Mouse (Mus musculus) cerebellum, postnatal 25 days (tissue): ENCODE results near the gene Krt17.
"Not testable (repeated sequence)": the region's sequence is repeated elsewhere in the genome, so short reads cannot be mapped to it uniquely, and the experiment has no call there.

Experiments used
- DNase-seq, 2 experiments: peaks; one replicate each; pipeline ENCODE4 v3.0.0; 2021; ENCODE audit warnings: mixed read lengths in 2 of 2

The Krt17 gene

GRCm38 (mm10) chr11:100262058-100262980, 1.5 kb upstream of the Krt17 start:
- DNase-seq: no peak

- no peak for DNase-seq
Observed at GRCm38 (mm10) chr11:100261235-100261605, 391 bp upstream of the Krt17 start.

GRCm38 (mm10) chr11:100259079-100259478, 1.8 kb downstream of the Krt17 start:
- DNase-seq: no peak

- no peak for DNase-seq
Observed at GRCm38 (mm10) chr11:100257967-100258366, 2.9 kb downstream of the Krt17 start.

GRCm38 (mm10) chr11:100255514-100255913, 5.3 kb downstream of the Krt17 start:
- DNase-seq: no peak

GRCm38 (mm10) chr11:100254360-100255090, 6.3 kb downstream of the Krt17 start:
- DNase-seq: no peak

- DNase-seq: no peak
Observed at GRCm38 (mm10) chr11:100248852-100249465, 11.9 kb downstream of the Krt17 start, which contains the start of gene Krt16. Krt16 (minus strand) TSS chr11:100248902.

- DNase-seq: not testable (repeated sequence)
Observed at GRCm38 (mm10) chr11:100246471-100246870, 14.4 kb downstream of the Krt17 start.

- DNase-seq: not testable (repeated sequence)
Observed at GRCm38 (mm10) chr11:100240272-100240671, 20.6 kb downstream of the Krt17 start.

GRCm38 (mm10) chr11:100221741-100222140, 39.1 kb downstream of the Krt17 start:
- DNase-seq: no peak

GRCm38 (mm10) chr11:100219304-100219703, 41.5 kb downstream of the Krt17 start:
- DNase-seq: no peak

- no peak for DNase-seq
Observed at GRCm38 (mm10) chr11:100208542-100208941, 52.3 kb downstream of the Krt17 start.

GRCm38 (mm10) chr11:100207498-100207897, 53.3 kb downstream of the Krt17 start, which contains the start of gene Krt14:
Krt14 (minus strand) TSS chr11:100207548.
- DNase-seq: no peak
